Mouse (Mus musculus) embryo, embryonic 11 days (tissue): ENCODE data around the gene Acap1.

Source experiments
- DNase-seq: peaks from one replicate; pipeline ENCODE4 v3.0.0-alpha.2; 2015

Gene Acap1

DNA sequence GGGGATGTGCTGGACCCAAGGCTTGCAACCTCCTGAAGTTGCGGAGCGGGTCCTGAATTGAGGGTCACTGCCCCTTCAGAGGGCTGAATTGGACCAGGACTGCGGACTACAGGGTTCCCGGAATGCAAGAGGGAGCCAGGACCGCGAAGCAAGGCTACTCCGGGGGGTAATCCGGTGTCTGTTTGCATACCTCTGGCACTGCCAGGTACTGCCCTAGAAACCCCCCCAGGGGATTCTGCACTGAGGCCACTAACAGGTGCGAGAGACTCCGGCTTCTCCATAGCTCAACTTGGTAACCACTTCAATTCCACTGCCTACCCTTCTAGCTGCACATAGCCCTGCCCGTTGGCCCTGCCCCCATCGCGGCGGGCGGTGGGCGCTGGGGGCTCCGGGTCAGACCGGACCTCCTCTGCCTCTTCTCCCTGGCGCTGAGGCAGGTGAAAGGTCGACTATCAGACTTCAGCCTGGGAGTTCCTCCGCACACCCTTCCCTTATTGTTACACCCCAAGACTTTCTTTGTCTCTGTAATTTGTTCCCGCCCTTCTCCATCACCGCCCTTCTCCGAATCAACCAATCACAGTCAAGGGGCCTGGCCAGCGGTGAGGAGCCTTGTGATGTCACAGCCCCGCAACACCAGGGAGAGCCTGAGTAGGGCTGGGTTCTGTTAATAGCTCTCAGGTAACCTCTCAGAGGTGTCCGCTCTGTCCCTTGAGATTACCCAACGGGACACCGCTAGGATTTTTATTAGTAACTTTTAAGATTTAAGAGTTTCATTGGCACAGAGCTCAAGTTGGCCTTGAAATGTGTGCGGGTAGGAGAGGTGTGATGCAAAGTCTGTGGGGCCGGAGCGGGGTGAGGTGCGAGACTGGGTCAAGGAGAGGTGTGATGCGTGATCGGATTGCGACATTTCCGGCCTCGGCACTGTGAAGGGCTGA lies 5.4 kb upstream of the Acap1 start, which contains the start of the genes 2810408A11Rik and Neurl4:
Gene 2810408A11Rik (minus strand): TSS at position 517 of the 935 bp plus-strand sequence.
Gene Neurl4 (plus strand): TSS at position 602 of the 935 bp plus-strand sequence.
- peak; percentile 94 for DNase-seq

DNA sequence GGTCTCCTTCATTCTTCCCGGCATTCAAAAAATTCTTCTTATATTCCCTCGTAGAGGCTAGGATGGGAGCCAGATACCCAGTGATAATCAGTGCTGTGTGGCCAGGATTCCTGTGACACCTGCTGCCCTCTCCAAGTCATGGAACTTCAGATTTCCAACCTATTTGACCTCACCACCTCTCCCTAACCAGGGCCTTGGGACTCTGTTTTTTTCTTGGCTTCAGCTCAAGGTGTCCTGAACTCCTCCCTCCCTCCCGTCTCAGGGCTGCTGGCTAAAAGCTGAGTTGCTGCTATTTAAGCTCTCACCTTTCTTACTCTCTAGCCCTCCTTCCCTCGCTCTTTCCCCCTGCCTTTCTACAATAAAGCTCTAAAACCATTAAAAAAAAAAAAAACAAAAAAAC lies 4.5 kb upstream of the Acap1 start:
- no peak for DNase-seq

DNA sequence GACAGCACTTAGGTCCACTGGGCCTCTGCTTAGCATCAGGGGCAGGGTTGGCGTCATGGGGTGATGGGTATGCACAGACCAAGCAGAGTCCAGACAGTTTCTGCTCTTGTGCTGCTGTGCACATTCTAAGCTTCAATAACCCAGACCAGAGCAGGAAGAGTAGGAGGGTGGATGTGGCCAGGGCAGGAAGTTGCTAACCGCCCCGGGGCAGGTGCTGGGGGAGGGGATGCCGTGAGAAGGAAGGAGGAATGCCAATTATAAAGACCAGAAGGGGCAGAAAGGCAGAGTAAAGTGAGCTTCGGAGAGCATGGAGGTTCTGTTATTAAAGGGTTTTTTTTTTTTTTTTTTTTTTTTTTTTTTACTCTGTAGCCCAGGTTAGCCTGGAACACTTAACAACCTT lies 668 bp downstream of the Acap1 start:
- no peak for DNase-seq

- no peak for DNase-seq
Observed at GRCm38 (mm10) chr11:69891482-69891881, 3.9 kb downstream of the Acap1 start.

DNA sequence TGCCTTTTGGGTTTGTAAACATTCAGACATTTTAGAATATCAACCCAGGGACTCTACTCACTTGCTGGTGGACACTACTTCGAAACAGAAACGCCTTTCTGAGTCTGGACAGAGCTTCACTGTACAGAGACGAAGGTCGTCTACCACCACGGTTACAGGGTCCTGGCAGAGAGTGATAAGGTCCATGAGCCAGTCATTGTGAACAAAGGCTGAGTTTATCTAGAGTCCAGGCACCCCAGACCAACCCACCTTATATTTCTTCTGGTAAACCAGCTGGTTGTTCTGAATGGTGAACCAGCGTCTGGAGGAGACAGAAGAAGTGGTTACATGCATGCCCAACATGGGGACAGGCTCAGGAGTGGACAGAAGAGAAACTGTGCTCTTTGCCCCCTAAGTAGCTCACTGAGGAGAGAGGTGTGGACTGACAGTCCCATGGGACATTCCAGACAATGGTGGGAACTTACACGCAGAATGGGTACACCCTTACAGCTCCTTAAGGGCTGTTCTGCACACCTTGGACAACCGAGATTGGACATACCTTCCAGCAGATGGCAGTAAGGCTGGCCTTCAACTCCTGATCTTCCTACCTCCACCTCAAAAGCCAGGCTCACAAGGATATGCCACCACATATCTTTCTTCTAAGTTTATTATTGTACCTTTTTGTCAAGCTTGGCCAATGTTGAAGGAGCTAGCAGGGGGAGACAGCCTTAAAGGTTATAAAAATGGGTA lies 8.3 kb downstream of the Acap1 start:
- DNase-seq = no peak

GRCm38 (mm10) chr11:69884663-69885062 lies 10.7 kb downstream of the Acap1 start:
- no peak for DNase-seq

GRCm38 (mm10) chr11:69884240-69884639 lies 11.1 kb downstream of the Acap1 start:
- no peak for DNase-seq

DNA sequence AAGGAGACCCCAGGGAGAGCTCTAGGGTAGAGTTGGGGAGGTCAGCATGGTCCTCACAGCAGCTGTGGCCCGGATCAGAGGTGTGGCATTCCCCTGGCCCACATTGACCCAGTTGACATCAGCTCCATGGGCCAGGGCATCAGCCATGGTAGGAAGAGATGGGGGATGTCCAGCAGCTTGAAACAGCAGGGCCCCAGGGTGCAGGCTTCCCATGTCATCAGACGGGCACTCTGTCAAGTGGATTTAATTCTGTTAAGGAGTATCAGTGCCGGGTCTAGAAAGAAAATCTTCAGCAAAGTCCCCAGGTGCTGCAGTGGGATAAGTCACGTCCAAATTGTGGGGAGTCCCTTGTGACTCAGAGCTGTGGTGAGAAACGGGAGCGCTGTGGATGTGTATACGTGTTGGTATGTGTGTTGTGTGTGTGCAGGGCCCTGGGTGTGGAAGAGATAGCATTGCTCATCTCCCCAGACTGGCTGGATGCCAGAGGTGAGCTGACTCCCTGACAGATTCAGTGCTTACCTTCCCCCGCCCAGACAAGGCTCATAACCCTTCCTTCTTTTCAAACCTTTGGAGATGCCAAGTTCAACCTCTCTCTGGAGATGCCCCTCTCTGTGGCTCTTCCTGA lies 11.7 kb downstream of the Acap1 start:
- no peak for DNase-seq

DNA sequence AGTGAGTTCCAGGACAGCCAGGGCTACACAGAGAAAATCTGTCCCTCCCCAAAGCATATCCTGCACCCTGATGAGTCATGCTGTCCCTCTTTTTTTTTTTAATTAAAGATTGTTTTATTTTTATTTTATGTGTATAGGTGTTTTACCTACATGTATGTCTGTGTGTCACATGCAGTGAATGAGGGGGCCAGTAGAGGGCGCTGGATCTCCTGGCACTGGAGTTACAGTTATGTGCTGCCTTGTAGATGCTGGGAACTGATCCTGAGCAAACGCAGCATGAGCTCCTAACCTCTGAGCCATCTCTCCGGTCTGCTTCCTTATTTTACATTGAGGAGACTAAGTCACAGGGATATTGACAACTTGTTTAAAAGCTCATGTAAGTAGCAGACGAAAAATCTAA lies 12.3 kb downstream of the Acap1 start:
- no peak for DNase-seq

DNA sequence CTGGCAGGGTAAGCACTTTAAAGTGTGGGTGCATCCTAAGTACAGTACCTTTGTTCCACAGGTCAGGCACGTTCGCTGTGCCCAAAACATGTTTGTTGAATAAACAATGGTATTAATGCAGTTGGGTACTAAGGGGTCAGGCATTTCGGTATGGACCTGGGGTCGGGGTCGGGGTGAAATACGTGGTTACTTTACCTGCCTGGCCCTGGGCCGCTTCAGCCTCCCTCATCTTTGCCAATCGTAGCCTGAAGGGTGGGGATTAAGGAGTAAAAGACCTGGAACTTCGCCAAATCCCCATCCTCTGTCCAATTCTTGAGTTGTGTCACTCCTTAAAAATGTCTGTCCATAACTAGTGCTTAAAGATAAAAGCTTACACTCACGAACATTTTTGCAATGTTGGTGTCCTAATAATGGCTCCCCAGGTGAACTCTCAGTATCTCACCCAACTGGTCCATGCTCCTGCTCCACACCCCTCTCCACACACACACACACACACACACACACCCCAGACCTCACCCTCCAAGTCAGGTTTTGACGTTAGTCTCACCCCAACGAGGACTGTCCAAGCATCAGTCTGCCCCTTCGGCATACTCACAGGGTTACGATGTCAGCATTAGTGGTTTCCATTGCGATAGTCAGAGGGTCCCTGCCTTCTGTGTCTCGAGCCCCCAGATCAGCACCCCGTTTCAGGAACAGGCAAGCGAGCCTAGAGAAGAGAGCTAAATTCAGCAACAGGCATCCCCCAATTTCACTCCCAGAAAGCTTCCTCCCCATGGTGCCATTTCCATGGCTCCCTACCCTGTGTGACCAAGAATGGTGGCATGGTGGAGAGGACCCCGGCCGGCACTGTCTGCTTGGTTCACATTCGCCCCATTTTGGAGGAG lies 13.3 kb downstream of the Acap1 start:
- DNase-seq = no peak

DNA sequence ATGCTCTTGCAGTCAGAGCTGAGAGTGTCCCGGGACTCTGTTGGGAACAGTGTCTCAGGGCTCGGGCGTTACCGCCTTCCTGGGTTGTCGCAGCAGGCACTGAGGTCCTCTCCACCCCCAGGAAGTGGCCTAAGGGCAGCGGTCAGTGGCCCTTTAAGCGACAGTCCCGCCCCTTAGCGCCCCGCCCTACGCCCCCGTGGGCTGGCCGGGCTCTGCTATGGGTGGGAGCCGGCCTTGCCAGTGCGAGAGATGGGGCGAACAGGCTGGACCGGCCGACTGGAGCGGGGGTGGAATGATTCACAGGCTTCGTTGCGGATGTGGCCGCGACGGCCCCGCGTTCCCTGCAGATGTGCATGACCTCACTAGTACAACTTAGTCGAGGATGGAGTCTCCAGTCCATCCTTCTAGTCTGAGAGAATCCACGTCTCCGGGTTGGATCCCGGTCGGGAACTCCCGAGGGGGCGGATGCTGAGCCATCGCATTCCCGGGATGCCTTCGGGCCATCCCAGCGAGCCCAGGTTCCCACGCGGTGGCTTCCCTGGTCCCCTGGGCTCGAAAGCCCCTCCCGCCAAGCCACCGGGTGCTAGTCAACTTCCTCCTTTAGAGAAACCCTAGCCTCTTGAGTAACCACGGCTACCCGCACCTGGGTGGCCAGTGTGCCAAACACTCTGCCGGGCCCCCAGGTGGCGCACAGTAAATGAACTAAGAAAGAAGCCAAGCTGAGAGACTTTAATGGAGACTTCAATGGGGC lies 14.3 kb downstream of the Acap1 start, which contains the start of gene Kctd11:
Gene Kctd11 (minus strand): TSS at position 554 of the 751 bp plus-strand sequence.
- DNase-seq = peak; percentile 89

GRCm38 (mm10) chr11:69880506-69880852 lies 14.9 kb downstream of the Acap1 start:
- peak; percentile 89 for DNase-seq

DNA sequence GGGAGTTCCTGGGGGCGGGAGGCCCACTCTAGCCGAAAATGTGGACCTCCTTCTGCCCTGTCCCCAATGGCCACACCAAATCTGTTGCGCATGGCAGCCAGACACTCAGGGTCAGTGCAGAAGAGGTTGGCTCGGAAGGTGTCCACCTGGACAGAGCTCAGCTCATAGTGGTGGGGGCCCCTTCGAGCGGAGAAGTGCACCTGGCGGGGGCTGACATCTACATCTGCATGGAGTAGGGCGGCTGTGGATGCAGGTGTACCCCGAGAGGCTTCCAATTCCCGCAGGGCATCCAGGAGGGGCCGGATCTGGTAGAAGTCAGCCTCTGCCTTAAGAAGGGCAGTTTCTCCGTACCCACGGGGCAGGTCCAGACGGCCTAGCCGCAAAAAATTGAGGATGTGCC lies 15.6 kb downstream of the Acap1 start:
- DNase-seq = no peak

- DNase-seq = no peak
Observed at GRCm38 (mm10) chr11:69878952-69879351, 16.4 kb downstream of the Acap1 start.

GRCm38 (mm10) chr11:69878399-69878798 lies 16.9 kb downstream of the Acap1 start:
- DNase-seq = no peak

GRCm38 (mm10) chr11:69877878-69878277 lies 17.5 kb downstream of the Acap1 start, which contains the start of gene Tmem95:
Gene Tmem95 (minus strand): TSS chr11:69878018.
- DNase-seq = no peak

DNA sequence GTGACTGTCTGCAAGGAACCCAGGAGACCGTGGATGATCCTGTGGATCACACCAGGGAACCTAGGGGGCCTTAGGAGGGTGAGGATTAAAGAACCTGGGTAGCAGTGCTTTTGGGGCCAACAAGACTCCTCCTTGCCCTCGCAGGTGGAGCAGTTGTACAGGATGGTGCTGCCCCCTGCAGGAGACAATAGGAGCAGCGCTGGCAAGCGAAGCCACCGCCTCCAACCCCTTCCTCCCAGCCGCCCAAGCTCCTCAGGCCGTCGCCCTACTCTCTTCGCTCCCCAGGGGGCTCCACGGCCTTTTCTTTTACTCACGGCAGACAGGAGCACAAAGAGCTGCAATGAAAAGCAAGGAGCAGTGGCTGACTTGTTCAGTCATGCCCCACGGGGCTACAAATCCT lies 18.5 kb downstream of the Acap1 start:
- DNase-seq = peak; percentile 90

GRCm38 (mm10) chr11:69876186-69876585 lies 19.2 kb downstream of the Acap1 start:
- DNase-seq = no peak

- no peak for DNase-seq
Observed at GRCm38 (mm10) chr11:69872451-69872850, 22.9 kb downstream of the Acap1 start.

- DNase-seq = no peak
Observed at GRCm38 (mm10) chr11:69871822-69872221, 23.5 kb downstream of the Acap1 start.

- no peak for DNase-seq
Observed at GRCm38 (mm10) chr11:69870289-69871069, 24.9 kb downstream of the Acap1 start.
